Mouse (Mus musculus) myocyte (in vitro differentiated cells): ENCODE data around the gene Mettl1.

Experiments
- E2F4 ChIP-seq: IDR thresholded peaks from one replicate; pipeline ENCODE4 v1.6.1; 2011; ENCODE audit warnings: mild to moderate bottlenecking, control low read depth, moderate library complexity; ENCODE audit not compliant: insufficient read depth
- POLR2A ChIP-seq: IDR thresholded peaks from one replicate; pipeline ENCODE4 v1.6.1; 2011; ENCODE audit warnings: low read depth, mild to moderate bottlenecking, control low read depth, moderate library complexity; ENCODE audit not compliant: insufficient read length
- USF1 ChIP-seq: IDR thresholded peaks from one replicate; pipeline ENCODE4 v1.6.1; 2011; ENCODE audit warnings: low read depth, mild to moderate bottlenecking, control low read depth, moderate library complexity

DNA sequence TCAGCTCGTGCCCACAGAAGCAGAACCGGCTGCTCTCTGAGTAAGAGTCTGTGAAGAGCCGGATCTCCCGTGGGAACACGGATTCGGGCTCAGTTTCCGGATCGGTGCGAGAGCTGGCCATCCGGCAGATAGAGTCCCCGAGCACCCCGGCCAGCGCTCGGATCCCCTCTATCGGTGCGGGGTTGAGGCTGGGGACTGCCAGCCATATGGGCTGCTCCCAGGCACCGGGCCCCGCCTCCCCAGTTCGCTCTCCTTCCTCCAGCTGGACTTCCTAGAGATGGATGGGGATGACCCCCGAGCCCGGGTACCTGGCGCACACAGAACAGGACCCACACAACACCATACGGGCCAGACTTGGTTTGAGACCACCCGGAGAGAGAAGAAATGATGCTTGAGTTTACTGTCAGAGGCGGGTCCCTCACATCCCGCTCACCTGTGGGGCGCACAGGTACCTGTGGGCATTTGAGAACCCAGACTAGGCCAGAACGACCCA lies at the start of gene Mettl1, which contains the start of gene Eef1akmt3:
- TF ChIP-seq USF1 (no peak), E2F4 (no peak), POLR2A (no peak)
